Mouse (Mus musculus) left cerebral cortex, adult 8-10 months (tissue): ENCODE data around the gene Ttc3. TPM values are rescaled to one million over a fixed set of nuclear protein-coding genes. Genes with fewer than 3 reads are reported as not detected.
"Not testable (repeated sequence)": the region's sequence is repeated elsewhere in the genome, so short reads cannot be mapped to it uniquely, and the experiment has no call there.

Experiments
- DNase-seq, 2 experiments: peaks; one replicate each; pipeline ENCODE4 v3.0.0; 2022; ENCODE audit warnings: low spot score in 2 of 2
- total RNA-seq, 4 experiments: library from RNA; stranded (reverse); gene quantifications; 2 replicates each; pipeline ENCODE4 v1.2.4; 2022

Gene Ttc3
- total RNA-seq, 4 experiments from 2014 or later, result 777 to 872 (median 832) TPM

- no peak for DNase-seq
Observed at GRCm38 (mm10) chr16:94428948-94429347, 58.5 kb downstream of the Ttc3 start.

DNA sequence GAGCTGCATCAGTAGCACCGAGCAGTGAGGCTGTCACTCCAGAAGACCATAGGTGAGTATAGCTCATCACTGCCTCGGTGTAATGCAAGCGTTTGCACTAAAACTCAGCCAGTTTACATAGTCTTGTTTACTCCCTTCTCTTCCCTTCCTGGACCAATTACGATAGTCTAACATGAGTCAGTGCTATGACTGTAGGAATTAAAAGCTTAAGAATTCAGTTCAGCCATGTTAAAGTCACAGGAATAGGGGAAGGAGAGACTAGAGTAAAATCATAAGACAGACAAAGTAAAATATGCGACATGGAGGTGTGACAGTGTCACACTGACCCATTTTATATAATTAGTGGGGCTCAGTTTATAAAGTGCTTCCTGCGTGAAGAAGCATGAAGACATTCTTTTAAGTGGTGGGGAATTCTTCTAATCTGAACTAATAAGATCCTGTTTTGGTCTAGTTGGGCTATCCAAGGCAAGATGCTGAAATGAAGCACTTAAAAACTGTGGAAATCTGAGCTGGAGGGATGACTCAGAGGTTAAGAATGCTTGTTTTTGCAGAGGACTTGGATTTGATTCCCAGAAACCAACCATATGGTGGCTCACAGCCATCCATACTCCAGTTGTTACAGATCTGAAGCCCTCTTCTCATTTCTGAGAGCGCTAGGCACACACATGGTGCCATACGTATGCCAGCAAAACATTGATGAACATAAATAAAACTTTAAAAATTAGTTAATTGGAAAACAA is 65.2 kb downstream of the Ttc3 start:
- no peak for DNase-seq

DNA sequence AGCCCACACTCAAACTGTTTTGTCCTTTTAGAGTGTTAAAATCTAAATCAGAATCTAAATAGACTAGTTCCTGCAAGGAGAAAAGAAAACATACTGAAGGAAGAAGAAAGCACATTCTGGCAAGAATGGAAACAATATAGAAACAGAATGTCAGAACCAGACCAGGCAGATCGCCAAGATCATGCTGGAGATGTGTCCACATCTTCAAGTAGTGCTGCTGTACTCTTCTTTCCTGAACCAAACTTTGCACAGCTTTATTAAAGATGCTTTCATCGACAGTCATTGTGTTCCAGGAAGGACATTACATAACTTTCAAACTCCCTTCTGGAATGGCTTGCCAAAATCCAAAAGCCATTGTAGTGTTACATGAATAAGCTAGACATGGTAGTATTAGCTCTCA is 66.4 kb downstream of the Ttc3 start:
- no peak for DNase-seq

DNA sequence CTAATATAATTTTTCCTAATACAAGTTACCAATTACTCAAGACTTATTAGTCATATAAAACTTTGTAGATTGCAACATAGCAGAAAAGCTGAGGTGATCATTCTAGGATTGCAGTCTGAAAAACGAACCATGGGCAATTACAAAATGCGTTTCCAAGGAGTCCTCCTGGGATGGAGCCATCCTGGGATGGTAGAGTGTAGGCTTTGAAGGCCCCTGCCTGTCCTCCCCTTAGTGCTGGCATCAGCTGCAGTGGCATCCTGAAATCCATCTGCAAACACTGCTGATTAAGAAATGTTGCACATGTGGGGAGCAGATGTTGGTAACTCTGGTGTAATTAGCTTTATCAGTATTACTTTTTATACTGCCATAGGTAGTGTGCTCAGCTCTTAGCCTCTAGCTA is 70.9 kb downstream of the Ttc3 start:
- DNase-seq, result no peak

- DNase-seq, result no peak
Observed at GRCm38 (mm10) chr16:94449151-94449550, 78.7 kb downstream of the Ttc3 start.

GRCm38 (mm10) chr16:94449632-94450031 is 79.2 kb downstream of the Ttc3 start:
- no peak for DNase-seq

GRCm38 (mm10) chr16:94451545-94452488 is 81.4 kb downstream of the Ttc3 start:
- no peak for DNase-seq

- no peak for DNase-seq
Observed at GRCm38 (mm10) chr16:94452768-94453167, 82.3 kb downstream of the Ttc3 start.

- no peak for DNase-seq
Observed at GRCm38 (mm10) chr16:94454146-94454545, 83.7 kb downstream of the Ttc3 start.

DNA sequence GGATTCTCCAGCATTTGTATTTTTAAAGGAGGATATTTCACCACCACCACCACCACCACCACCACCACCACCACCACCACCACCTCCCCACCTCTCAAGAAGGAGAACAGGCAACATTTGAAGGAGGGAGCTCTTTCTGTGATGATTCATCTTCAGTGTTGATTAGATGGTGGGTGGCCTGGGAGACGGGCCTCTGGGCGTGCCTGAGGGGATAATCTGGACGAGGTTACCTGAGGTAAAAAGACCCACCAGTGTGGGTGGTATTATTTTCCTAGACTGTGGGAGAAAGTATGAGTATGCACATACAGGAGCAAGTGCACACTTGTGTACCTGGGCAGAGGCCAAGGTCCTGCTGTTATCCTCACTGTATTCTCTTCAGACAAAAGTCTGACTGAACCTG is 93.6 kb downstream of the Ttc3 start:
- no peak for DNase-seq

DNA sequence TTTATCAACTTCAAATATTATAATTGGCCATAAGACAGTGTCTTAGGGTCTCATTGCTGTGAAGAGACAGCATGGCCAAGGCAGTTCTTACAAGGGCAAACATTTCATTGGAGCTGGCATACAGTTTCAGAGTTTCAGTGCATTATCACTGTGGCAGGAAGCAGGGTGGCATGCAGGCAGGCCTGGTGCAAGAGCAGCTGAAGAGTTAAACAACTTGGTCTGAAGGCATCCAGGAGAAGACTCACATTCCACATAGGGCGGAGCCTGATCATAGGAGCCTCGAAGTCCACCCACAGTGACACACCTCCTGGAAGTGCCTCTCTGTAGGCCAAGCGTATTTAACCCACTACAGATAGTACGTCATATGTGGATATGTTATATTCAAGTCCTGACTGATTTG is 95.5 kb downstream of the Ttc3 start:
- DNase-seq, result no peak

DNA sequence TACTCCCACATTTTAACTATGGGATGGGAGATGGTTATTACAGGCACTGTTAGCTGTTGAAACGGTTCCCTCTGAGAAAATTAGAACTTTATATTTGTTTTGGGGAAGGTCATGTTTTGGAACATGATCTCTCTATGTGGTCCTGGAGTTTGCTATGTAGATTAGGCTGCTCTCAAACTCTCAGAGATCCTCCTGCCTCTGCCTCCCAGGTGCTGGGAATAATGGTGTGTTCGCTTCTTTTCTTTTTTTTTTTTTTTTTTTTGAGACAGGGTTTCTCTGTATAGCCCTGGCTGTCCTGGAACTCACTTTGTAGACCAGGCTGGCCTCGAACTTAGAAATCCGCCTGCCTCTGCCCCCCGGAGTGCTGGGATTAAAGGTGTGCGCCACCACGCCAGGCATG is 95.9 kb downstream of the Ttc3 start:
- DNase-seq, result not testable (repeated sequence)

DNA sequence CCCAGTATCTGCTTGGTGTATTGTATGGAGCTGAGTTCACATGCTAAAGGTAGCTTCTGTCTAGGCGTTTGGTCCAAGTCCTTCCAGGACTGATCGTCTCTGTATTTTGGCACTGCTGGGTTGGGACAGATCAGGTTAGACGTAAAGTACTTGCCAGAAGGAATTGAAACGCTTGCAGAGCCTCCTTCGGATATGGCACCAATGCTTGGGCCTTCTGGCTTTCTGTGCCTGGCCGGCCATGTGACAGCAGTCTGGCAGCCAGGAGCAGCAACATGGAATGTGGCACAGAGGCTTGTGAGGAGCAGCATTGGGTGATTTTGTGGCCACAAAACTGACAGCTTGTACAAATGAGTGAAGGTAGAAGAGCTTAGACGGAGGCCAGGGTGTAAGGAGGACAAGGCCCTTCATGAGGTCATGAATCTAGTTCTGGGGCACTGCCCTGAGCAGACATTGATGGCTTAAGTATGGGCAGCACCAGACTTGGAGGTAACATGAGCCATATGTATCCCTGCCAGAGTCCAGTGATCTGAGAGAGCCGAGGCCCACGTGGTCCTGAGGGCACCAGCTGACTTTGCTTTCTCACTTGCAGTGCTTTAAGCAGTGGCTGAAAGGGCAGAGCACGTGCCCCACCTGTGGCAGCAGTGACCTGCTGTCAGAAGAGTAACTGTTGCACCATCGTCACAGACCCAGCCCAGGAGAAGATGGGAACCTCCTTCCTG is 97.1 kb downstream of the Ttc3 start:
- DNase-seq, result no peak

GRCm38 (mm10) chr16:94468391-94468790 is 98.0 kb downstream of the Ttc3 start:
- DNase-seq, result no peak

DNA sequence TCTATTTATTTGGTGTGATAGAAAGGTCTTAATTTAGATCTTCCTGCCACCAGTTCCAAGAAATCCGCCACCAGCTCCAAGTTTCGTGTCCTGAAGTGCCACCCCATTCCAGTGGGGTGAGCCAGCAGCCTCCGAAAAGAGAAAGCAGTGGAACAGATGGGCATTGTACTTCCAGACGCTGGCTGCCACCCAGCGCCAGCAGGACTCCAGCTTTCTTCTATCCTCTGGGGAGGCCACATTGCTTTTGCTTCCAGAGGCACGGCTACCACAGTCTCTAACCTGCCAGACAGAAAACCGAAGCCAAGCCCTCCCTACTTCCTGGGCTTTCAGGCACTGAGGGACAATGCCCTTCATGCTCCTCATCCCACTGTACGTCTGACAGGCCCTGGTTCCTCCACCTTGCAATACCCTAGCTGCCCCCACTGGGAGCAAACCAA is 102.1 kb downstream of the Ttc3 start:
- DNase-seq, result peak; percentile 61 to 90

GRCm38 (mm10) chr16:94473086-94473822 is 102.8 kb downstream of the Ttc3 start:
- peak in 1 of 2 experiments; percentile 50 for DNase-seq

- no peak for DNase-seq
Observed at GRCm38 (mm10) chr16:94484752-94485535, 114.5 kb downstream of the Ttc3 start.

- no peak for DNase-seq
Observed at GRCm38 (mm10) chr16:94487341-94487740, 116.9 kb downstream of the Ttc3 start.

DNA sequence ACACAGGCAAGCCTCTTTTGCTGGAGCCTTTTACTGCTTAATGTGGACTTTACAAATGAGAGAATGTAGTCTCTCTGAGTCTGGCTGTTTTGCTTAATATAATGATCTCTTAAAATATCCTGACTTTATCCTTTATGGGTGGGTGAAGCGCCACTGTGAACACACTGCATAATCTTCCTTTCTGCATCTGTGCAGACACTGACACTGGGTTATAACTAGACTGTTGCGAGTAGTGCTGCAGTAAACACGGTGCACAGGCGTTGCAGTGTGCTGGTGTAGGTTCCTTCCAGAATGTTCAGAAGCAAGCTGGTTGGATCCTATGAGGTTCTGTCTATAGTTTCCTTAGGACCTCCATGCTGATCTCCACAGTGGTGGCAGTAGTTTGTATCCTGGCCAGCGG is 118.9 kb downstream of the Ttc3 start:
- peak in 1 of 2 experiments; percentile 33 for DNase-seq

DNA sequence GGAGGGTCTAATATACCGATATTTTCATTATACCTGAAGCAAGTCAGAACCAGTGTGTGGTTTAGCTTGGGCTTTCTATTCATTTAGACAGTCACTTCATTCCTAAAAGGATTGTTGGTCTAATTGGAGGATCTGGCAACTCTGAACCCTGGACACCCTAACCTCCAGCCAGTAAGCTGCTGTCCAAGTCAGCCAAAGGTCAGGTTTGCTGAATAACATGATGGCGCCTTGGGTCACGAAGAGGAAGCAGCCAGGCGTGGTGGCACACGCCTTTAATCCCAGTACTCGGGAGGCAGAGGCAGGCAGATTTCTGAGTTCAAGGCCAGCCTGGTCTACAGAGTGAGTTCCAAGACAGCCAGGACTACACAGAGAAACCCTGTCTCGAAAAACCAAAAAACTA is 126.8 kb downstream of the Ttc3 start:
- DNase-seq, result not testable (repeated sequence)
